Mouse (Mus musculus) MEL (cell line): ENCODE results near the gene Irs3. TPM values are rescaled to one million over a fixed set of nuclear protein-coding genes. Genes with fewer than 3 reads are reported as not detected.
A peak's percentile ranks its signal among the peaks of the same experiment; 100 is the strongest.

Experiments
- DNase-seq: peaks from one replicate; pipeline ENCODE4 v3.0.0; 2011; ENCODE audit warnings: low read depth, low spot score
- H3K27ac ChIP-seq: 2 replicates; pipeline ENCODE4 v1.5.1; 2012; ENCODE audit warnings: low read depth, mild to moderate bottlenecking, control low read depth, low read length, moderate library complexity; ENCODE audit not compliant: control insufficient read depth
- H3K27me3 ChIP-seq, 2 experiments: fragments of 150-350 bp in 1 of 2; sonication (generic) in 1 of 2; 2 replicates each; pipeline ENCODE4 v1.6.1; 2012; ENCODE audit warnings: low read length in 2 of 2, mild to moderate bottlenecking in 2 of 2, improper control_type of control experiment in 1 of 2, moderate library complexity in 1 of 2; ENCODE audit not compliant: insufficient read depth in 2 of 2, control insufficient read depth in 1 of 2
- H3K36me3 ChIP-seq, 2 experiments: 2 replicates each; pipeline ENCODE4 v1.6.1; 2012 to 2014; ENCODE audit warnings: low read length in 2 of 2, improper control_type of control experiment in 1 of 2, inconsistent platforms in 1 of 2, mild to moderate bottlenecking in 1 of 2; ENCODE audit not compliant: insufficient read depth in 2 of 2, control insufficient read depth in 1 of 2
- H3K4me1 ChIP-seq, 2 experiments: fragments of 150-350 bp in 1 of 2; sonication (generic) in 1 of 2; 2 replicates each; pipeline ENCODE4 v1.6.1; 2012; ENCODE audit warnings: low read length in 2 of 2, improper control_type of control experiment in 1 of 2, mild to moderate bottlenecking in 1 of 2; ENCODE audit not compliant: insufficient read depth in 2 of 2, control insufficient read depth in 1 of 2
- H3K4me3 ChIP-seq, 2 experiments: fragments of 150-350 bp in 1 of 2; sonication (generic) in 1 of 2; 2 replicates each; pipeline ENCODE4 v1.5.1; 2012; ENCODE audit warnings: low read depth in 2 of 2, low read length in 2 of 2, mild to moderate bottlenecking in 2 of 2, moderate library complexity in 2 of 2, control low read depth in 1 of 2, improper control_type of control experiment in 1 of 2; ENCODE audit not compliant: control insufficient read depth in 1 of 2, insufficient read depth in 1 of 2
- H3K79me2 ChIP-seq: 2 replicates; pipeline ENCODE4 v1.6.1; 2012; ENCODE audit warnings: mild to moderate bottlenecking, low read length, moderate library complexity; ENCODE audit not compliant: control insufficient read depth, poor library complexity, insufficient read depth
- H3K9ac ChIP-seq: 2 replicates; pipeline ENCODE4 v1.6.1; 2012; ENCODE audit warnings: low read depth, mild to moderate bottlenecking, control low read depth, low read length, moderate library complexity; ENCODE audit not compliant: control insufficient read depth, poor library complexity, severe bottlenecking
- H3K9me3 ChIP-seq: fragments of 150-350 bp; sonication (generic); replicated peaks from 2 replicates; pipeline ENCODE4 v1.6.1; 2012; ENCODE audit warnings: mild to moderate bottlenecking, low read length, improper control_type of control experiment, moderate library complexity; ENCODE audit not compliant: insufficient read depth
- BHLHE40 ChIP-seq: IDR thresholded peaks from 2 replicates; pipeline ENCODE4 v1.6.1; 2012; ENCODE audit warnings: low read depth, mild to moderate bottlenecking, inconsistent platforms, low read length, improper control_type of control experiment, borderline replicate concordance
- E2F4 ChIP-seq: IDR thresholded peaks from 2 replicates; pipeline ENCODE4 v1.6.1; 2011; ENCODE audit warnings: low read depth, low read length, improper control_type of control experiment, borderline replicate concordance
- EP300 ChIP-seq, 2 experiments: IDR thresholded peaks; 2 replicates each; pipeline ENCODE4 v1.6.1; 2011; ENCODE audit warnings: improper control_type of control experiment in 2 of 2, low read length in 2 of 2, low read depth in 1 of 2, mild to moderate bottlenecking in 1 of 2
- GABPA ChIP-seq: IDR thresholded peaks from 2 replicates; pipeline ENCODE4 v1.6.1; 2012; ENCODE audit warnings: low read depth, mild to moderate bottlenecking, inconsistent platforms, low read length, improper control_type of control experiment, moderate library complexity
- HCFC1 ChIP-seq: IDR thresholded peaks from 2 replicates; pipeline ENCODE4 v1.6.1; 2012; ENCODE audit warnings: low read depth, mild to moderate bottlenecking, inconsistent platforms, low read length, improper control_type of control experiment, moderate library complexity
- JUND ChIP-seq: IDR thresholded peaks from 2 replicates; pipeline ENCODE4 v1.6.1; 2011; ENCODE audit warnings: low read depth, mild to moderate bottlenecking, improper control_type of control experiment, low read length
- MEF2A ChIP-seq: IDR thresholded peaks from 2 replicates; pipeline ENCODE4 v1.6.1; 2014; ENCODE audit warnings: low read depth, mild to moderate bottlenecking, inconsistent platforms, low read length, improper control_type of control experiment; ENCODE audit not compliant: poor library complexity, insufficient replicate concordance, severe bottlenecking; ENCODE audit errors: extremely low read depth
- MYB ChIP-seq: IDR thresholded peaks from 2 replicates; pipeline ENCODE4 v1.6.1; 2011; ENCODE audit warnings: mild to moderate bottlenecking, low read depth, low read length, improper control_type of control experiment
- MYC ChIP-seq: IDR thresholded peaks from 2 replicates; pipeline ENCODE4 v1.6.1; 2011; ENCODE audit warnings: low read depth, mild to moderate bottlenecking, low read length, improper control_type of control experiment, moderate library complexity
- NRF1 ChIP-seq: IDR thresholded peaks from 2 replicates; pipeline ENCODE4 v1.6.1; 2014; ENCODE audit warnings: low read depth, mild to moderate bottlenecking, inconsistent platforms, low read length, improper control_type of control experiment, moderate library complexity; ENCODE audit not compliant: poor library complexity, insufficient read depth, severe bottlenecking
- SIN3A ChIP-seq: IDR thresholded peaks from 2 replicates; pipeline ENCODE4 v1.6.1; 2012; ENCODE audit warnings: low read length, improper control_type of control experiment, inconsistent platforms
- TBP ChIP-seq: IDR thresholded peaks from 2 replicates; pipeline ENCODE4 v1.8.0; 2011; ENCODE audit warnings: low read depth, low read length, improper control_type of control experiment
- ZKSCAN1 ChIP-seq: IDR thresholded peaks from 2 replicates; pipeline ENCODE4 v1.6.1; 2012; ENCODE audit warnings: low read depth, mild to moderate bottlenecking, inconsistent platforms, low read length, improper control_type of control experiment, moderate library complexity
- ZMIZ1 ChIP-seq: IDR thresholded peaks from 2 replicates; pipeline ENCODE4 v1.6.1; 2012; ENCODE audit warnings: low read depth, mild to moderate bottlenecking, inconsistent platforms, low read length, improper control_type of control experiment, moderate library complexity
- polyA plus RNA-seq, 2 experiments: library from polyadenylated mRNA; stranded (reverse) in 1 of 2; unstranded in 1 of 2; fragments of >175 nt in 1 of 2; fragments of >200 nt in 1 of 2; gene quantifications; 2 replicates each; pipeline versions ENCODE4 v1.2.1 to v1.2.4; 2012; ENCODE audit warnings: low replicate concordance in 2 of 2, low read depth in 1 of 2; ENCODE audit not compliant: insufficient read length in 2 of 2, insufficient read depth in 1 of 2, missing spikeins in 1 of 2
- total RNA-seq: library from RNA; depleted of rRNA; stranded (reverse); fragments of 300-350 nt; gene quantifications from 2 replicates; pipeline ENCODE4 v1.2.3, GENCODE M21; 2012

The Irs3 gene
- total and polyA plus RNA-seq, 3 experiments, result not detected

DNA sequence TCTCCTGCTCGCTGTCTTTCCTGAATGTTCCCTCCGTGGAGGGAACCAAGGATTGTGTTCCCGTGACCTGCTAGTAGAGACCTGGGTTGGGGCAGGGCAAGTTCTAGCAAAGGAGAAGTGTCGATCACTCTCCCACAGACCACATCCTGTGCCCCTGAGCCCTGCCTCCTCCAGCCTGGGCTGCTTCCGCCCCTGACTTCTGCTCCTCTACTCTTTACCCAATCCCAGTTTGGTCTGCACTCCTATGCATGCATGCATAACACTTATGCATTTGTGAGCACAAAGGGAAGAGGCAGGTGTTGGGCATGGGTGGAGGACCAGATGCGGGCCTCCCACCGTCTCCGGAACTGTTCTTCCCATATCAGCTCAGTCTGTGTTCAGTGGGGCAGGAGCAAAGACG lies 14.3 kb downstream of the Irs3 start (continued):
- TF ChIP-seq GABPA, result no peak
- TF ChIP-seq, all 39 proteins: peak for 6

DNA sequence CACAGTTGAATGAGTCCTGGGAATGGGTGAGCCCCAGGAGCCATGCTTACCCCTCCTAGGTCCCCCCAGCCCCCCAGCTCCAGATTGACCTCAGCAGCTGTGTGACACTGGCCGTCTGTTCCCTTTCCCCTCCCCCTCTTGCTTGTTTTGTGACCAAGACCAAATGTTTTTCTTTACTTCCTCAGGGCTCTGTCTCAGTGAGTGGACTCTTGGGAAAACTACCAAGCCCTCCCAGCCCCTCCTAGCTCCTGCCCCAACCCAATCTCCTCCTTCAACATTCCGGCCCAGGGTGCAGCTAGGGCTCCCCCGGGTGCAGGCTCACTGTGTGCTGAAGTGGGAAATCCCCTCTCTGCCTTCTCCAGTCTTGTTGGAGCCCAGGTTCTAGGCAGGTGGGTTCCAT lies 14.9 kb downstream of the Irs3 start:
- H3K4me1 ChIP-seq, result peaks cover 3 to 30% of the 10 kb centered on the region in 2 experiments

DNA sequence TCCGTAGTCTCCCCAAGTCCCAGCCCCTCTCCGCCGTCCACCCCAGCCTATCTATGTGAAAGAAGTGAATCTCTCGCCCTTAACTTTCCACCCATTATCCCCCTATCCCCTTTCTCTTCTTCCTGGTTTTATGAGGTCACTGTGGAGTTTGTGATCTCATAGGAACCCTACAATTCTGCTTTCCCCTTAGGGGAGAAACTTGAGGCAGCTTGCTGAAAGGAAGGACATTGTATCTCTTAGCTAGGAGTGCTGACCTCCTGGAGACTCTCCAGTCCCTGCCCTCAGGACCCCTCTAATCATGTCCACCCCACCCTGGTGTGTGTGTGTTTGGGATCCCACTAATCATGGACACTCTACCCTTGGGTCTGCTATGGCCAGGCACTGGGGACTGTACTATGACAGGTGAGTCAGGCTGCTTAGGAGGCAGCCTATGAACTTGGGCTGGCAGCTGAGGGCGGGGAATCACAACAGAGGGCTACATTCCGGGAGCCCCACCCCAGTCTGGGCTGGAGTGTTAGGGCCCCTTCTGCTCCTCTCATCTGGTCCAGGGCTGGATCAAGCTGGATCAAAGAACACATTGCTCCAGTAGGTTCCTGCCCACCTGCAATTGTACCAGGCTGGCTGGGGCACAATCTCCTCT lies 15.5 kb downstream of the Irs3 start:
- H3K9ac ChIP-seq, result peak overlapping the region; percentile 86

More for the DNA sequence above, 14.9 kb downstream of the Irs3 start:
- no peak for DNase-seq
- Histone ChIP-seq H3K9ac (peak overlapping the region; percentile 52), H3K27me3 (no peaks in the 10 kb centered on the region), H3K4me3 (peak overlapping the region; percentile 81 to 83), H3K79me2 (peaks cover 28% of the 10 kb centered on the region), H3K27ac (peak overlapping the region; percentile 70), H3K9me3 (no peaks in the 10 kb centered on the region), H3K36me3 (peaks cover 2 to 24% of the 10 kb centered on the region in 2 experiments)
- no peak for TF ChIP-seq JUND
- TF ChIP-seq EP300 (IDR thresholded peaks at IDR 0.05; ENCODE audit: low read depth in 1 of 2, low read length in 2 of 2), result no peak
- no peak for TF ChIP-seq ZMIZ1
- peak; percentile 7; the same call in 1 of the 2 replicates for TF ChIP-seq ZKSCAN1
- no peak for TF ChIP-seq BHLHE40
- TF ChIP-seq E2F4, result no peak
- TF ChIP-seq GABPA, result no peak
- TF ChIP-seq TBP, result no peak

DNA sequence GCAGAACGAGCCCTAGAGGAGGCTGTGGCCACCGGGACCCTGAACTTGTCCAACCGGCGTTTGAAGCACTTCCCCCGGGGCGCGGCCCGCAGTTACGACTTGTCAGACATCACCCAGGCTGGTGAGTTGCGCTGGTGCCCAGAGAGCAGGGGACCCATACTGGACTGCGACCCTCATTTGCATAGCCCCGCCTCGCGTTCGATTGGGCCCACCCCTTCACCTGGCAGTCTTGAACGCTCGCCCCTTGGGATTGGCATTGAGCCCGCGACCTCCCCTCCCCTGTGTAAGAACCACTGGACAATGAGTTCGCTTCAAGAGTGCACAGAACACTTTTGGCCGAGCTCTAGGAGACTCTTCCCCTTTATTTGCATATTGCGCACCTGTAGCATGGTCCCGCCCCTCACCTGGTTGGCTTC lies 16.2 kb downstream of the Irs3 start:
- H3K79me2 ChIP-seq, result peaks cover 28% of the 10 kb centered on the region
- peak overlapping the region; percentile 81 to 83 for H3K4me3 ChIP-seq
- H3K36me3 ChIP-seq, result peaks cover 2 to 32% of the 10 kb centered on the region in 2 experiments
- H3K9me3 ChIP-seq, result no peaks in the 10 kb centered on the region
- H3K27me3 ChIP-seq, result no peaks in the 10 kb centered on the region
- H3K9ac ChIP-seq, result peak overlapping the region; percentile 86
- H3K4me1 ChIP-seq, result peaks cover 6 to 38% of the 10 kb centered on the region in 2 experiments
- H3K27ac ChIP-seq, result peak overlapping the region; percentile 86
- no peak for DNase-seq
- no peak for TF ChIP-seq MYB
- no peak for TF ChIP-seq NRF1
- peak; percentile 3; the same call in 1 of the 2 replicates for TF ChIP-seq TBP
- no peak for TF ChIP-seq HCFC1
- peak; percentile 2; the same call in 1 of the 2 replicates for TF ChIP-seq SIN3A
- no peak for TF ChIP-seq MEF2A
- no peak for TF ChIP-seq MYC

More for the DNA sequence above, 15.5 kb downstream of the Irs3 start:
- H3K79me2 ChIP-seq, result peaks cover 28% of the 10 kb centered on the region
- TF ChIP-seq MYC (no peak), EP300 (IDR thresholded peaks at IDR 0.05; ENCODE audit: low read depth in 1 of 2, low read length in 2 of 2) (0 out of 4 replicates have a peak, but pooled peaks of 1 of the 2 experiments have one; percentile 2)
- peak overlapping the region; percentile 81 to 83 for H3K4me3 ChIP-seq
- H3K36me3 ChIP-seq, result peaks cover 2 to 25% of the 10 kb centered on the region in 2 experiments
- no peaks in the 10 kb centered on the region for H3K9me3 ChIP-seq
- H3K27me3 ChIP-seq, result no peaks in the 10 kb centered on the region
- peaks cover 3 to 30% of the 10 kb centered on the region in 2 experiments for H3K4me1 ChIP-seq
- DNase-seq, result peak; percentile 43
- peak overlapping the region; percentile 86 for H3K27ac ChIP-seq
